Mouse (Mus musculus) mouse embryonic stem cell (cell line): Measurements from ENCODE around the gene Fgr.

ENCODE experiments used
- in situ Hi-C, 2 experiments: fragments of 300-500 bp; cut with MboI; formaldehyde crosslinking; loops; 1 replicate in 1 of 2; 3 replicates in 1 of 2; pipeline ENCODE4 v1.14.3; 2019 to 2020; ENCODE audit warnings: low sequenced_read_pairs in 2 of 2, low pct_unique_long_range_greater_than_20kb in 1 of 2, mixed read lengths in 1 of 2; ENCODE audit not compliant: unreplicated experiment in 1 of 2

Fgr gene

GRCm38 (mm10) chr4:133024404-133024803, 50.5 kb downstream of the Fgr start:
- in situ Hi-C loops, result no loop called here

DNA sequence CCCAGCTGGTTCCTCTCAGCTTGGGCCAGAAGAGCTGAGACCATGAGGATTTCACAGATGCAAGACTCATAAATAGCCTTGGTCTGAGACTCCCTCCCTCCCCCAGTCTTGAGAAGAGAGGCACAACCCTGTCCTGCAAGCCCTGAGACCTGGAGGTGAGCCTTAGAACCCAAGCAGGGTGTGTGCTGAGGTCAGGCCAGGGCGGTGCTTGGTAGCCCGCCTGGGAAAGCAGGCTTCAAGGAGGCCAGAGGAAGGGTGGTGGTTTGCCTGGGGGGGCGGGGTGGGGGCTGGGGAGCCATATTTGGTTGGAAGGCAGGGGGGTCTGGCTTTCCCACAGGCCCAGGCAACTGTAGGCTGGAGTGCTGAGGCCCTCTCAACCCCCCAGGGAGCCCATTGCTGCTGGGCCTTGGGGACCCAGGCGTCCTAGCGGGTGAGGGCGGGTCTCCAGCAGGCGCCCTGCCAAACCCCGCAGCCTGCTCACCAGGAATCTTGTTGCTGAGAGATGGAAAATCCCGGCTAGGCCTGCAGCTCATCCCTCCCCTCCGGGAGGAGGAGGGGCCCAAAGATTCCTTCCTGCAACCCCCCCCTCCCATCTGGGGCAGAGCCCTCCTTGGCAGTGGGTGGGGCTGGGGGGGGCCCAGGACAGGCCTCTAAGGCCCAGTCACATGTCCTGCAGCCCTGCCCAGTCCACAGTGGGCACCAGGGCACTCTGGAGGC, 51.2 kb downstream of the Fgr start:
- in situ Hi-C loops, result no loop called here

GRCm38 (mm10) chr4:133026272-133026671, 52.4 kb downstream of the Fgr start:
- in situ Hi-C loops, result no loop called here

DNA sequence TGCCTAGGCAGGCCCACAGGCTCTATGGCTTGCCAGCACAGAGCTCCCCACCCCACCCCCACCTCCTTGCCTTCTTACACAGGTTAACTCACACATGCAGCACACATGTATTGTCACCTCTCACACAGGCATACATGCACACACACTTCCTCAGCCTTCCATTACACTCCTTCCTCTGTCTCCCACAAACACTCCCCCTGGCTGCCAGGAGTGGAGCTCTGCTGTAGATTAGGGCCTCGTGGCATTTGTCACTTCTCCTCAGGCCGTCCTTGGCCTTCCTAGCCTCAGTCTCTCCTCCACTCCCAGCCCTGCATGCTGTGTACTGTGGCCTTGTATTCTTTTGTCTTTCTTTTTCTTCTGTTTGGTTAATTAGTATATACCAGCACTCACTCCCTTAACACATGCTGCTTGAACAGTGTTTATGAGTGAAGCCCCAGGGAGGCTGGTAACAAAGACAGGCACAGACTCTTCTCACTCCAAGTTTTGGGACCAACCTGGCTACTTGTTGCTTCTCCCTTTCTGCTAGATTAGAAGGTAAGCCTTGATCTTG, 53.0 kb downstream of the Fgr start:
- in situ Hi-C loops, result no loop called here

DNA sequence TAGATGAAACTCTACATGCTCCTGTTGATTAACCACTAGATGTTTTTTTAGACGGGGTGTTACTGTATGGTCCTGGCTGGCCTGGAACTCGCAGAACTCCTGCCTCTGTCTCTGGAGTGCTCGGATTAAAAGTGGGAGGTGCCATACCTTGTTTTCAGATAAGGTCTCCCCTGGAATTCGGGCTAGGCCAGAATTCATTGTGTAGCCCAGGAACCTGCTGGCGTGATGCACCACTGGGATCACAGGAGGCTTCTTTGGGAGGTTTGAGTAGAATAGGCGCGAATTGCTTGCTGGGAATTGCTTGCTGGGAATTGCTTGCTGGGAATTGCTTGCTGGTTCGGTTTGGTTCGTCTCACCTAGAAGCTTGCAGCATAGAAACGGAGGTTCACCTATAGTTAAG, 53.8 kb downstream of the Fgr start:
- in situ Hi-C loops, result no loop called here

DNA sequence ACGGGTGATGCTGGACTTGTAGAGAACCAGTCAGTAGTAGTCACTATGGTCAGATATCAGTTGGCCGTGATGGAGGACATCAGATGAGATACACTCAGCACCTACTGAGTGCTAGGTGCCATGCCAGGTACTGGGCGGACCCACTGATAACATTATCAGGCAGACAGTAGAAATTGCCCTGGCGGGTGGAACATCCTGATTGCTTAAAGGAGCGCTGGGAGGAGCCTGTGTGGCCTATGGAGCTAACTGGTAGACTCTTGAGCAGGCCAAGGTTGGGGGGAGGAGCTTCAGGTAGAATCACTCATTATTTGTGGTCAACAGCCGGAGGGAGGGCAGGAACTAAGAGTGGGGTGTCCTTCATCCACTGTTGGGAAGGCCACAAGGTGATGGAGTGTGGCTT, 54.3 kb downstream of the Fgr start:
- in situ Hi-C loops, result no loop called here

DNA sequence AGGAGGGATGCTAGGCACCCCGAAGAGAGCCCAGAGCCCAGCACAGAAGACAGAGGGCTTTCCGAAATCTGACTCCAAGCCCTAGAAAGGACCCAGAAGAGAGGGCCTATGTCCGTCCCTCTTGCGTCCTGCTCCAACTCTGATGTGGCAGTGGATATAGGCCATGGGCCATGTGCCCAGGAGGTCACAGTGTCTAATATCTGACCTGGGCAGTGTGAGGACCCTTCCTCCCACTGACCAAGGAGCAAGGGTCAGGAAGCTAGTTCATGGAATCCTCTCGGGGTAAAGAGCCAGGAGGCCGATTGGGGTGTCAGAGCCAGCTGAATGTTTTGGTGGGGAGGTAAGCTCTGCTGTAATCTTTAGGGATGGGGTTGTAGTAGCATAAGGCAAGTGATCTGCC, 55.0 kb downstream of the Fgr start:
- in situ Hi-C loops, result no loop called here

GRCm38 (mm10) chr4:133032410-133033095, 58.7 kb downstream of the Fgr start:
- in situ Hi-C loops, result no loop called here

- in situ Hi-C loops, result no loop called here
Measured at GRCm38 (mm10) chr4:133034478-133034877, 60.6 kb downstream of the Fgr start.

DNA sequence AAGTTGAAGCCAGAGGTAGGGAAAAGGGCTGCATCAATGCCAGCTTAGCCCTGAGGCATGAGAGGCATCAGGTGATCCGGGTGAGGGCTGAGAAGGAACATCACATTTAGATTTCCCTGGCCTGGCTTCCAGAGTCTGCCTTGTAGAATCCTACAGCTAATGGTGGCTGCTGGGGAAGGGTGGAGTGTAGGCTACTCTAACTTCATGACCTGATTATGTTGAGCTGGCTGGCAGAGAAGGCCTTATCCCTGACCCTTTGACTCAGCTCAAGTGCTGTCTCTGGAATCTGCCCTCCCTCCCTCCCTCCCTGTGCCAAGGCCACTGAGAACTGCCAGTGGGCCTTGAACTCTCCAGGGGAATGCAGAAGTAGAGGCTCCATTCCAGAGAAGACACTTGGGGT, 61.6 kb downstream of the Fgr start:
- in situ Hi-C loops, result no loop called here

DNA sequence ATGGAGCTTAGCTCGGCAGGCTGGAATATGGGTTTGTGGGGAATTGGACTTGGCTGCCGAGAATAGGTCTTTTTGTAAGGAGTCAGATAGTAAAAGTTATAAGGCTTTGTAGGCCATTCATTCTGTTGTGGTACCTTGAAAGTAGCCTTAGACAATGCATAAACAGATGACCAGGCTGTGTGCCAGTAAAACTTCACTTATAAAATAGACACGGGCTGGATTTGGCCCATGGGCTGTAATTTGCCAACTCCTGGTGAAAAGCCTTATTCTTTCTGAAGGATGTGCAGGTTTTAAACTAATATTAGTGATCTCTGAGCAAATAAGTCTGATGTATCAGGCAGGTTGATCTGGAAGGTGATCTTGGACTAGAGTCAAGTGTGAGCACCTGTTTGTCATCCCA, 62.1 kb downstream of the Fgr start:
- in situ Hi-C loops, result no loop called here

- in situ Hi-C loops, result no loop called here
Measured at GRCm38 (mm10) chr4:133037293-133037692, 63.4 kb downstream of the Fgr start.

DNA sequence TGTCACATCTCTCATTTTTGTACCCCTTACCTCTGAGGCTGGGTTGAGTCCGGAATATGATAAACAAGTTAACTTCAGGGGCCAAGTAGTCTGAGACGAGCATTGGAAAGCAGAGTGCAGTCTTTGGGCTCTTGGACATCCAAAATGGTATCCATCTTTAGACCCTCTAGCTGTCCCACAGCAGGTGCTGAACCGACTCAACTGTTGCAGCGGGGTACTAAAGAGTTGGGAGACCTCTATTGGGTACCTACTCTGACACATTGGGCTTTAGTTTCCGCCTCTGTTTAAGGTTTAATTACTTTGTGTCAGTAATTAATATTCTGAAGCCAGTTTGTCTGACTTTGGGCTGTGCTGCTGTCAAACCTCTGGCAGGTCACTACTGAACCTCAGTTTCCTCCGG, 63.9 kb downstream of the Fgr start:
- in situ Hi-C loops, result no loop called here

- in situ Hi-C loops, result no loop called here
Measured at GRCm38 (mm10) chr4:133038521-133039115, 64.7 kb downstream of the Fgr start.

DNA sequence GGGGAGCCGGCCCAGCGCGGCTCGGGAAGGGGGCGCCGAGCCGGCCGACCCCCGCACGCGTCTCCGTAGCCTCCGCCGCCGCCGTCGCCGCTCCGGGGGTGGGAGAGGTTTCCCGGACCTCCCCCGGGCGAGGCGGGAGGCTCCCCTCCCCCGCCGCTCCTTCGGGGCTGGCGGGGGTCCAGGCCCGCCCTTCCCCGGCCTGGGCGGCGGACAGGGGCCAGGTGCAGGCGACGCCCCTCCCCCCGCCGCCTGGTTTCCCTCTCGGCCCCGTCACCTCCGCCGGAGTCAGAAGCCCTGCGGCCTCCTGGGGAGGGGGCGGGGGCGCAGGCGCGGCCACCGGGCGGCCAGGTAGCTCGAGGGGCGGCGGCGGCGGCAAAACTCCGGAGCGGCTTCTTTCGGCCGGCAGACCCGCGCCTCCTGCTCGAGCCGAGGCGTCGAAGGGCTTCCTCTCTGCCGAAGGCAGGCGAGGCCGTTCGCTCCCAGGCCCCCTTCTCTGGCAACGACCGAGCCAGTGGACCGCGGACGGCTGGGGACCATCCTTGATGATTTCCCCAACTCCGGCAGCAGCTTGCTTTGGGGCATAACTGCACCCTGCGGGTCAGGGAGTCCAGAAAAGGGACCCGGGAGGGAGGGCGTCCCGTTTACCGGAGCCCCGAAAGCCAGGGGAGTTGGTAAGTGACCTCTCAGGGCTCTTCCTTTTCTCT, 65.4 kb downstream of the Fgr start:
- in situ Hi-C loops, result no loop called here

DNA sequence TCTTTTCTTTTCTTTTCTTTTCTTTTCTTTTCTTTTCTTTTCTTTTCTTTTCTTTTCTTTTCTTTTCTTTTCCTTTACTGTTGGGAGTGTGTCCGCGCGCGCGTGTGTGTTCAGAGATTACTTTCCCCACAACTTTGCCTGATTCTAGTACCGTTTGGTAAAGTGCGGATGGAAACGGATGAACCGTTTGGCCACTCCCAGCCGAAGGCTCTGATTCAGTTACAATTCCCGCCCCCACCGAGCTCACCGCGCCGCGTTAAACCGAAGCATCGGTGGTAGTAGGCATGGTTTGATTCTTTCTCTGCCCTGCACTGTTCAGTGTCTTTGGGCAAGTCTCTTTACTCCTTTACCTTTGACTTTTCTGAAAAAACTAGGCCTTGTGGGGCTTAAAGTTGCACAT, 65.9 kb downstream of the Fgr start:
- in situ Hi-C loops, result no loop called here

DNA sequence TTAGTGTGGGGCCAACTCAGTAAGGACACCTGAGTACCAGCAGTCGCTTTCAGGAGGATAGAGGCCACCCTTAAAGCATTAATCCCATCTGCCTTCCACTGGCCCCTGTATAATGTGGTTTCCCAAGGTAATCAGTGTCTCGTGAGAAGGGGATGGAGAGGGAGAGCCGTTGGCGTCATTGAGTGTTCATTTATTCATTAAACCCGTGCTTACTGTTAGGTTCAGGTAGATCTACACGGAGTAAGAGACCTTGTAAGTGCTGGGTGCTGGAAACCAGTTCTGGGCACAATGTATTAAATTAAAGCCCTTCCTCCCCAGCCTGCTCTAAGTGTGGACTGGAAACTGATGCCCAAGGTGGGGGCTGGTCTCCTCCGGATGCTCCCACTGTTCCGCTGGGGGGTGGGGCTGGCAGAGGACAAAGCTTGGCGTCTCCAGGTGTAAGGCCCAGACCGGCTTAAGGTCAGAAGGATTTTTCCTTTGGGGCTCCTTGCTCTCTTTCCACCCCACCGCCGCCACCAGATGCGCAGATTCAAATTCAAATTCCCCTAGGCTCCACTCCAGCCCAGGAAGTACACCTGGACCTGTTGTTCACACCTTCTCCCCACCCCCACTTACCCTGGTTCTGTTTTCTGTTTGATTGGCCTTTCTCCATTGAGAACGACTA, 66.5 kb downstream of the Fgr start:
- in situ Hi-C loops, result no loop called here

- in situ Hi-C loops, result no loop called here
Measured at GRCm38 (mm10) chr4:133042244-133042643, 68.3 kb downstream of the Fgr start.
